Mouse (Mus musculus) cortical plate, adult 2 months (tissue): ENCODE data around the gene Ptprn2.

Experiments
- CTCF ChIP-seq: fragments of 200-500 bp; IDR thresholded peaks from 2 replicates; pipeline ENCODE4 v1.5.1; 2011; ENCODE audit warnings: mild to moderate bottlenecking, control low read depth, low read length; ENCODE audit not compliant: insufficient read depth; ENCODE audit errors: extremely low read depth
- POLR2A ChIP-seq: fragments of 200-500 bp; IDR thresholded peaks from 2 replicates; pipeline ENCODE4 v1.6.1; 2011; ENCODE audit warnings: mild to moderate bottlenecking, low read length, control low read depth; ENCODE audit not compliant: insufficient read depth; ENCODE audit errors: extremely low read depth

DNA sequence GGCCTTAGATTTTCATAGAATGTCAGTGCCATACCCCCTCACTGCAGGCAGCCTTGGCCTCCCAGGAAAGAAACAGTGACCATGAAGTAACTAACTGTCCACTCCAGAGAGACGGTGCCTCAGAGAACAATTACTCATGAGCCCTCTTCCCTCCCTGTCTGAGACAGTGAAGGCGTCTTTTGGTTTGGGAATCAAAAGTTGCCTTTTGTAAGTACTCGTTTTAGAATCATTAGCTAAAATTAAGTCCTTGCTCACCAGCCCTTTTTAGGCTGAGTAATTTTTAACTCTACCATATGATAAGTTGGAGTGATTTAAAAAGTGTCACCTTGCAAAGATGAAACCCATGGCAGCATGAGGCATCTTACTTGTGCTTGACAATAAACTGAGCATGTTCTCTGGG is 806.4 kb downstream of the Ptprn2 start:
- no peak for TF ChIP-seq POLR2A
- TF ChIP-seq CTCF: no peak
